Mouse (Mus musculus): ENCODE measurements at regions not wholly inside any gene's neighbourhood (a gene's known extent, or its start where the extent isn't known, plus 50 kb on each side); places are given as distances from the start of the nearest gene placed in this dataset.

DNA sequence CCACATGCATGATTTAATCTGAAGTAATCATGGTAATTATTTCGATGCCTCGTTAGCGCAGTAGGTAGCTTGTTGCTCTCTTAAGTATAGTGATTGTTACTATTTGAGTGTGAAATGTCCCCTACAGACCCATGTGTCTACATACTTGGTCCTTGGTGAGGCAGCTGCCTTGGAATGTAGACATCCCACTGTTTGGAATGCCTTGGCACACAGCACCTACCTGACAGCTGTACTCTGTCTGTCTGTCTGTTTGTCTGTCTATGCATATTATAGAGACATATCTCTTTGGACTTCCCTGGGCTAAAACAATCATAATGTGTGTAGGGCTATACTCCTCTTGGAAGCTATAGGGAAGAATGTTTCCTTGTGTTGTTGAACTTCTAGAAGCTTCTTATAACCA lies 83.7 kb upstream of the Runx3 start:
- DNase-seq = no peak

DNA sequence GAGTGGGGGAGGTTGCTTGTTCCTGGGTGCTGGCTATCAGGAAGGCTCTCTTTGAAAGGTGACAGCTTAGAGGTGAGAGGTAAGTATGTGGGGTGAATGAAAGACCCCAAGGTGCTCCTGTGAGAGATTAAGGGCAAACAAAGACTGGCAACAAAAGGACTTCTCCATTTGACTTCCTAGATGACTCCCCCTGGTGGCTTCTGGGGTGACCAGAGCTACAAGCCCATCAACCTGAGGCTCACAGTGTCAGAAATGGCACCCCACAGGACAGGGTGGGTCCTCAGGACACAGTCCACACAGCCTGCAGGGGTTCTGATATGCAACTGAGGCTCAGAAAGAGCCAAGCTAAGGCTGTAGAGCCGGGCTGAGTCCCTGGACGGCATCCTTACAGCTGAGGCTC lies 81.2 kb upstream of the Runx3 start:
- no peak for DNase-seq

- no peak for DNase-seq
Observed at GRCm38 (mm10) chr4:135041921-135042320, 78.5 kb upstream of the Runx3 start.

- no peak for DNase-seq
Observed at GRCm38 (mm10) chr4:135042501-135042900, 78.0 kb upstream of the Runx3 start.

- DNase-seq = peak; percentile 42
Observed at GRCm38 (mm10) chr4:135045054-135045453, 75.4 kb upstream of the Runx3 start.

DNA sequence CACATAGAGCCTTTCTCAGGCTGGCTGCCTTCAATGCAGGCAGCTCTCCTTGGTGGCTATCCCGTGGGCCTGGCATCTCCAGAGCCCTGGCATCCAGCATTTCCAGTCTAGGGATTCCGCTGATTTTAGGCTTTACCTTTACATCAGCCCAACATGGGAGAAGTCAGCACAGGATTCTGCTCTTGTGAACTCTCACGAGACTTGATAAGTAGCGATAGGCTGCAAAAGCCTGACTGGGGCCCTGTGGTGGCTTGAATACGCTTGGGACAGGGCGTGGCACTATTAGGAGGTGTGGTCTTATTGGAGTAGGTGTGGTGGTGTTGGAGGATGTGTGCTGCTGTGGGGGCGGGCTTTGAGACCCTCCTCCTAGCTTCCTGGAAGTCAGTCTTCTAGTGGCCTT lies 73.8 kb upstream of the Runx3 start:
- DNase-seq = no peak

- no peak for DNase-seq
Observed at GRCm38 (mm10) chr4:135047251-135047650, 73.2 kb upstream of the Runx3 start.

GRCm38 (mm10) chr4:135047771-135048170 lies 72.7 kb upstream of the Runx3 start:
- peak; percentile 61 to 77 for DNase-seq

DNA sequence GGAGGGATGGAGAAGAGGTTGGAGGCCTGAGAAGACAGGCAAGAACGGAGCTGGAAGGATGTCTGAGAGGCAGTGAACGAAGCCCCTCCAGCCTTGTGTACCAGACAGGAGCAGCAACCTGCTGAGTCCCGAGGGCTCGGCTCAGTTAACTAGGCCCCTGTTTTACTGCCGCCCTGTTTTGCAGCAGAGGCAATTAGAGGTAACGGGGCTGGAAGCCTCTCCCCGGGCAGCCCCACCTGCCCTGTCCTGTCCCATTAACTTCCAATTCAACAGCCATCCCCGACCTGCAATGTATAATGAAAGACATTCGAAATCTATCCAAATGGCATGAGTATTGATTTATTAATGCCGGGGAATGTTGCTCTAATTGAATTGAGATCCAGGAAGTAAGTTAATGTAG lies 70.5 kb upstream of the Runx3 start:
- DNase-seq = no peak

GRCm38 (mm10) chr4:135051466-135051865 lies 69.0 kb upstream of the Runx3 start:
- peak in 1 of 2 experiments; percentile 15 for DNase-seq

- peak in 1 of 2 experiments; percentile 15 for DNase-seq
Observed at GRCm38 (mm10) chr4:135053585-135053984, 66.9 kb upstream of the Runx3 start.

DNA sequence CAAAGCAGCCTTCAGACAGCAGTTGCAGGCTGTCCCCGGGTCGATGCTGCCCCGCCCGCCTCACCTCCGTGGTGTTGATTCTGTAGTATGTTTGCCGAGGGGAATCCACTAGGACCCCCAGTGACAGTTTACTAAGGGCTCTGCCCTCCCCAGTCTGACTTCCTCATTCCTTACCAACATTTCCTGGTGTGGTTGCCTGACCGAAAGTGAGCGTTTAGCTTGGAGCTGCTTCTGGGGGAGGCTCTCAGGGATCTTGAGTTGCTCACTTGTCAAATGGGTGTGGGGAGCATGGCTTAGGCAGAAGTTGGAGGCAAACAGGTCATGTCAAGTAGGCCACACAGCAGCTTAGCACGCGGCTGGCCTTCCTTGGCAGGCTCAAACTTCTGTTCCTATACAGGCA lies 66.1 kb upstream of the Runx3 start:
- no peak for DNase-seq

- no peak for DNase-seq
Observed at GRCm38 (mm10) chr4:135056371-135056770, 64.1 kb upstream of the Runx3 start.

- no peak for DNase-seq
Observed at GRCm38 (mm10) chr4:135057286-135057685, 63.2 kb upstream of the Runx3 start.

DNA sequence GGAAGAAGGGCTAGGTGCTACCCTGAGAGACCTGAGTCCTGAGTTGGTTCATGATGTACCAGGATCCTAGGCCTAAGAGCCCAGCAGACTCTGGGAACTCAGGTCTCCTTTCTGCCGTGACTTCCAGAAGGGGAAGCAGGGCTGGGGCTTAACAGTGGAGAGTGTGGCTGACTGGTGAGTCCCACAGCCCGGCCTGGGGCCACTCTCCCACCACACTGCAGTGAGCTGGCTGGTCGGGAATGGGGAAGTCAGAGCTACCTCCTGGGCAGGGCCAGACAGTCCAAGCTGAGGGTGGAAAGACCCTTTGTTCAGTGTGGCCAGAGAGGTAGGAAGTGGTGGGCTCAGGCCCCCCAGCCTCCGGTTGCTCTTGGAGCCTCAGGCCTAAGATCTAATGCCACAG lies 61.6 kb upstream of the Runx3 start:
- DNase-seq = no peak

GRCm38 (mm10) chr4:135061030-135061743 lies 59.3 kb upstream of the Runx3 start:
- DNase-seq = no peak

- DNase-seq = peak; percentile 82 to 91
Observed at GRCm38 (mm10) chr4:135066766-135067479, 53.5 kb upstream of the Runx3 start.

- no peak for DNase-seq
Observed at GRCm38 (mm10) chr4:135067805-135068204, 52.6 kb upstream of the Runx3 start.

DNA sequence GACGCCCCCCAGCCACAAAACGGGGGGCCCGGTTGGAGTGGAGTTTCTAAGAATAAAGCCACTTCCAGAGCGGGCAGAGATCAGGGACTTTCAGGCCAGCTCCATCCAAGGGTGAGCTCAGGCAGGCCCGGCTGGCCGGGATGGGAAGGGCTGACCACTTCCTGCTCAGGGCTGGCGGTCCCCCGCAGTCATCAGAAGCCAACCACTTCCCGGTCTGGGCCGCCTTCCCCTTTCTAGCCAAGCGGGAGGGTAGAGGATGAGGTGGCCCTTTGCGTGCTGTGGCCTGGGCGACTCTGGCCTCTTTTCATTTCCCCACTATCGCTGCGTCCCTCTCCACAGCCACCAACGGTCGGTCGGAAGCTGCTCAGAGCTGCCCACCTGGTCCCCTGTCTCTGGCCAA lies 50.6 kb upstream of the Runx3 start:
- DNase-seq = peak in 1 of 2 experiments; percentile 39
